Mouse (Mus musculus) embryo, embryonic 11 days (tissue): ENCODE measurements around the gene Serinc3.

Source experiments
- DNase-seq: peaks from one replicate; pipeline ENCODE4 v3.0.0-alpha.2; 2015

Gene Serinc3

DNA sequence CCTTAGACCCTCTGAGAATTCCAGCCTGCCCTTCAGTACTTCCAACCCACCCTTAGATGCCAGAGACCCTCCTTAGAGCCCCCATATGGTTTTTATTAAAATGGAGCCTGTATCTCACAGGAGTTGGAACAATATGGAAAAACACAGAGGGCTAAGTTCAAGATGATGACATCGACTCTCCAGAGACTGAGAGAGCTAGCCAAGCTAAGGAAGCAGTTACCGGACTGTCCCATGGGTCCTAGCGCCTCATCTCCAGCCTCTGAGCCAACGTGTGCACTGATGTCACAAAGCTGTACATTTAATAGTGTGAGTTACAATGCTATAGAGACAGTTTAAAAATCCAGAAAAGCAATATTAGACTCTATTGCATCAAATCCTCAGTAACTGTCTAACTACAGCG is 53.9 kb downstream of the Serinc3 start:
- peak; percentile 8 for DNase-seq

DNA sequence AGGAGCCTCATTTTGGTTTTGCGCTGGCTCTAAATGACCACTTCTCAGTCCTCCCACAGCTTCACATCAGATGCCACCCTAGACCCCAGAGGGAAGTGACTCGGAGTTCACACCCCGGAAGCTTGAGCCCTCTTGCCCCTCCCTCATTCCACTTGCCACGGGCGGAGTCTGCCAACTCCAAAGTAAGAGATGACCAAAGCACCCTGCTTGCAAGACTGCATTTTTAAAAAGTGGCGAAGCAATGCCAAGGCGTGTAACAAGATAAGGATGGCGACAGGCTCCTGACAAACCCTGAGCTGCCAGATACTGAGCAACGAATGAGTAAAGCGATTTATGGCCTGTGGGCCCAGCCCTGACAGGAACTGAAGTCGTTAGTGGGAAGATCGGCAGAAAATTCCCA is 54.7 kb downstream of the Serinc3 start:
- DNase-seq = no peak

- no peak for DNase-seq
Observed at GRCm38 (mm10) chr2:163587506-163587905, 57.4 kb downstream of the Serinc3 start.

DNA sequence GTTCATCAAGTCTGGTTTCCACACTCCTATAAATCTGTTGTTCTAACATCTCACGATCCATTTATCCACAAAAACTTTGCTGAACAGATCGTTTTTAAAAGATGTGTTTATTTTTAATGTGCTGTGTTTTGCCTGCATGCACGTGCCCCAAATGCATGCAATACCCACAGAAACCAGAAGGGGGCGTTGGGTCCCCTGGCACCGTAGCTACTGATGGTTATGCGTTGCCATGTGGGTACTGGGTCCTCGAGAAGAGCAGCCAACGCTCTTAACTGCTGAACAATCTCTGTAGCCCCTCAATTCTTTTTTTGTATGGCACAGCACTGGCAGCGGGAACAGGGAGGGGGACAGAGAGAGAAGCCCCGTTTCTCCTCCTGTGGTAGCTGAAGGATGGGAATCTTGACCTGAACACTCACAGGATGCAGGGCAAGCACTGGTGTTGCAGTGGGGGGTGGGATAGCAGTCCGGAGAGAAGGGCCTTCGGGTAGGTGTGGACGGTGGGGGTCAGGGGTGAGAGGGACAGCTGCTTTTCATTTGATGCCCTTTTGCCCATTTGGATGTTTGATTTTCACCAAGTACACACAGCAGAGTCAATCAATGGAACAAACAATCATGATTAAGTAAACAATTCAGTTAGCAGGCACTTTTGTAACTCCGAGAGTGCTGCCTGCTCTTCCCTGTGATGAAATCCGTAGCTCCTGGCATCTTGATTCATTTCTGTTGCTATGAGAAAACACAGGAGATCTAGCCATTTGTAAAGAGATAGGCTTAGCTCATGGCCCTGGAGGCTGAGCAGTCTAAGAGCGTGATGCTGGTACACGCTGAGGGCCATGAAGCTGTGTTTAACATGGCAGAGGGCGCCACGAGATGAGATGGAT is 58.3 kb downstream of the Serinc3 start:
- peak; percentile 54 for DNase-seq

DNA sequence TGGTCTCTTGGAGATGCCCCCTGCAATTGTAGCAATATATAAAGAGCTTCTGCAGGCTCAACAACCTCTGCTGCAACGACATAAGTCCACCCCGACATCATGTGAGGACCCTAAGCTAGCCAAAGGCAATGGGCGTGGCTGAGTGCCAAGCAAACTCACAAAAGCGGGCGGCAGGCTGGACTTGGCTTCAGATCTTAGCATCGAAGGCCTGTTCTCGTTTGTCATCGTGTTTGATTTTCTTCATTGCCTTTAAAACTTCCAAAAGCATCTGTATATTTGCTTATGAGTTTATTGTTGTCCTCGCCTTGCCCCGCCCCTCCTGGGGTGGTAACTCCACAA is 60.9 kb downstream of the Serinc3 start:
- no peak for DNase-seq

- DNase-seq = no peak
Observed at GRCm38 (mm10) chr2:163583226-163584087, 61.5 kb downstream of the Serinc3 start.

- DNase-seq = no peak
Observed at GRCm38 (mm10) chr2:163580069-163580945, 64.6 kb downstream of the Serinc3 start.

DNA sequence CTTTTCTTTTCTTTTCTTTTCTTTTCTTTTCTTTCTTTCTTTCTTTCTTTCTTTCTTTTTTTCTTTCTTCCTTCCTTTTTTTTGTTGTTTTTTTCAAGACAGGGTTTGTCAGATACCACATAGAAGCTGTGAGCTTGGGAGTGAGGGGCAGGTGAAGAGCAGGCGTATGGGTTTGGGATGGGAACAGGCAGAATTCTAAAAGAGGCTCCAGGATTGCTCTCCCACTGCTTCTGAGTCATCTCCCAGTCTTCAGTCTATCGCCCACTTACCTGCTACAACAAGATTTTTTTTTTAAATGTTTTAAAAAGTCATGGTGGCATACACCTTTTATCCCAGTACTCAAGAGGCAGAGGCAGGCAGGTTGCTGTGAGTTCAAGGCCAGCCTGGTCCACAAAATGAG is 66.9 kb downstream of the Serinc3 start:
- DNase-seq = no peak

DNA sequence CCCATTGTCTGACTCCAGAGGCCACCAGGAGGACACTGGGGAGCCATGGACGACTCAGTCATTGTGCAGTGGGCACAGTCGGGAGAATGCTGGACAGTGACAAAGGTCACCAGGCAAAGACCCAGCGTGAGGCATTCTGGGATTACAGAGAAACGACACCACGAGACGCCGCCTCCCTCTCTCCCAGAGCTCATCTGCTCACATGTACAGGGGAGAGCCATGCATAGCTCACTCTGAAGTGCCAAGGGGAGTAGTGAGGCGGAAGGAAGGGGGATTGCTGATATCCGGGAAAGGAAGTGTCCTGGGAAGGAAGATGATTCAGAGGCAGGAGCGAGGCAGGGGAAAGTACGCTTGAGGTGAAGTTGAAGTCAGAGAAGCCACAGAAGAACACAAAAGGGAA is 69.7 kb downstream of the Serinc3 start:
- no peak for DNase-seq

DNA sequence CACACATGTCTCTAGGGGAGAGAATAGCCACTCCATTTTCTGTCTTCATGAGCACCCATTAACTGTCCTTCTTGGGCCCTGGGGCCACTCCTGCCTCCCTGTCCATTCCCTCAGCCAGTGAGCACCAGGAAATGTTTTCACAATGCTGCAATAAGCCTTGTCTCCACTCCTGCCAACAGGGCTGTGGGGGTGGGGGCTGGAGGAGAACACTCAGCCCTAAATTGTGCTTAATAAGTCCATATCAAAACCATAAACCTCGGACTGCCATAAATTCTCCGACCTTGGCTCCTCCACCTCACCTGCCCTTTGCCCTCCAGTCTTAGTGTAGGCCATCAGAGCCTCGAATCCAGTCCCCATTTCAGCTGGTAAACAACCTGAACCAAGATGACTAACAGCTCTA is 70.6 kb downstream of the Serinc3 start:
- no peak for DNase-seq
